Mouse (Mus musculus) embryonic facial prominence, embryonic 13.5 days (tissue): ENCODE data around the gene Tdpoz5. TPM values are rescaled to one million over a fixed set of nuclear protein-coding genes. Genes with fewer than 3 reads are reported as not detected.
"Not testable (repeated sequence)": the region's sequence is repeated elsewhere in the genome, so short reads cannot be mapped to it uniquely, and the experiment has no call there.

Source experiments
- ATAC-seq: fragments of 200-750 bp; cut with Nextera tagmentation; 2 replicates; pipeline ENCODE4 v1.8.0; 2017; ENCODE audit warnings: low read depth; ENCODE audit not compliant: insufficient number of reproducible peaks, insufficient read depth, low FRiP score, low TSS enrichment
- H3K27ac ChIP-seq: fragments of 300-500 bp; sonication (generic); 2 replicates; pipeline ENCODE4 v1.5.1; 2015; ENCODE audit warnings: moderate library complexity, mild to moderate bottlenecking, inconsistent platforms
- H3K27me3 ChIP-seq: fragments of 300-500 bp; sonication (generic); 2 replicates; pipeline ENCODE4 v1.6.1; 2015; ENCODE audit warnings: mild to moderate bottlenecking, inconsistent platforms
- H3K36me3 ChIP-seq: fragments of 300-500 bp; sonication (generic); 2 replicates; pipeline ENCODE4 v1.6.1; 2015; ENCODE audit warnings: mild to moderate bottlenecking, inconsistent platforms
- H3K4me1 ChIP-seq: fragments of 300-500 bp; sonication (generic); 2 replicates; pipeline ENCODE4 v1.6.1; 2015; ENCODE audit warnings: inconsistent platforms
- H3K4me2 ChIP-seq: fragments of 300-500 bp; sonication (generic); 2 replicates; pipeline ENCODE4 v1.6.1; 2015; ENCODE audit warnings: moderate library complexity, mild to moderate bottlenecking, inconsistent platforms
- H3K4me3 ChIP-seq: fragments of 300-500 bp; sonication (generic); 2 replicates; pipeline ENCODE4 v1.5.1; 2015; ENCODE audit warnings: mild to moderate bottlenecking, inconsistent platforms
- H3K9ac ChIP-seq: fragments of 300-500 bp; sonication (generic); 2 replicates; pipeline ENCODE4 v1.6.1; 2015; ENCODE audit warnings: mild to moderate bottlenecking, inconsistent platforms
- H3K9me3 ChIP-seq: fragments of 300-500 bp; sonication (generic); 2 replicates; pipeline ENCODE4 v1.6.1; 2016; ENCODE audit warnings: inconsistent platforms
- whole genome bisulfite sequencing: fragments of 180-500 bp; shearing (Covaris S2); methylation state at CpG from one replicate; pipeline ENCODE4 v1.1.7; 2015; ENCODE audit warnings: mixed read lengths; 5-methylcytosine and 5-hydroxymethylcytosine counted together
- polyA plus RNA-seq: library from polyadenylated mRNA; unstranded; fragments of >200 nt; fragmentation: Nextera tagmentation; extraction: Ambion mirVana; gene quantifications from 2 replicates; pipeline ENCODE4 v1.2.1, GENCODE M21; 2015

The Tdpoz5 gene
- polyA plus RNA-seq = not detected in 2 replicates

GRCm38 (mm10) chr3:93961214-93961613 is at the start of gene Tdpoz5:
Gene Tdpoz5 (minus strand): TSS chr3:93961314.
- WGBS = 69% methylated on average over 3 of the region's 4 CpGs
- H3K4me2 ChIP-seq, H3K4me1 ChIP-seq, H3K4me3 ChIP-seq, H3K9ac ChIP-seq, H3K9me3 ChIP-seq, H3K36me3 ChIP-seq, H3K27ac ChIP-seq, ATAC-seq, H3K27me3 ChIP-seq: not testable (repeated sequence)

GRCm38 (mm10) chr3:93968938-93969337 is 7.8 kb upstream of the Tdpoz5 start:
- not testable (repeated sequence) for H3K9ac ChIP-seq, H3K4me1 ChIP-seq, H3K4me2 ChIP-seq, ATAC-seq, H3K27ac ChIP-seq, H3K9me3 ChIP-seq, H3K4me3 ChIP-seq, H3K36me3 ChIP-seq, H3K27me3 ChIP-seq
- 89% methylated on average over 6 of the region's 6 CpGs for WGBS

- H3K27ac ChIP-seq, H3K4me1 ChIP-seq, H3K27me3 ChIP-seq, H3K9me3 ChIP-seq, H3K36me3 ChIP-seq, H3K4me2 ChIP-seq, H3K4me3 ChIP-seq, H3K9ac ChIP-seq, ATAC-seq: not testable (repeated sequence)
- 75% methylated on average over 4 of the region's 4 CpGs for WGBS
Measured at GRCm38 (mm10) chr3:93943443-93943842, 17.7 kb downstream of the Tdpoz5 start, which contains the start of gene Gm9117. Gene Gm9117 (minus strand): TSS chr3:93943543.

GRCm38 (mm10) chr3:93938386-93938785 is 22.7 kb downstream of the Tdpoz5 start:
- not testable (repeated sequence) for ATAC-seq, H3K4me2 ChIP-seq

More at GRCm38 (mm10) chr3:93938386-93938785, 22.7 kb downstream of the Tdpoz5 start:
- 67% methylated on average over 1 of the region's 3 CpGs for WGBS
- H3K27me3 ChIP-seq, H3K4me3 ChIP-seq, H3K27ac ChIP-seq, H3K9ac ChIP-seq, H3K4me1 ChIP-seq, H3K9me3 ChIP-seq, H3K36me3 ChIP-seq: not testable (repeated sequence)

Other genes starting within 250 kb of the Tdpoz5 start
- gene Gm5773, start 188.3 kb downstream of the Tdpoz5 start, polyA plus RNA-seq = not detected in 2 replicates
- gene Tdpoz4, start 164.9 kb downstream of the Tdpoz5 start, polyA plus RNA-seq = not detected in 2 replicates
- not detected in 2 replicates for gene Tdpoz3, start 135.3 kb downstream of the Tdpoz5 start, polyA plus RNA-seq
- not detected in 2 replicates for gene Gm9117, start 17.8 kb downstream of the Tdpoz5 start, polyA plus RNA-seq
- gene Gm9125, start 93.6 kb upstream of the Tdpoz5 start, polyA plus RNA-seq = not detected in 2 replicates
- gene Gm10697, start 111.3 kb upstream of the Tdpoz5 start, polyA plus RNA-seq = not detected in 2 replicates
- not detected in 2 replicates for gene Gm10696, start 216.9 kb upstream of the Tdpoz5 start, polyA plus RNA-seq
- not detected in 2 replicates for gene Gm5286, start 235.4 kb upstream of the Tdpoz5 start, polyA plus RNA-seq